Mouse (Mus musculus): ENCODE results near the gene Limd2. TPM values are rescaled to one million over a fixed set of nuclear protein-coding genes. Genes with fewer than 3 reads are reported as not detected.
"Not testable (repeated sequence)": the region's sequence is repeated elsewhere in the genome, so short reads cannot be mapped to it uniquely, and the experiment has no call there.

The Limd2 gene
- polyA plus RNA-seq, 1 experiment from 2014 or later: 157 TPM

DNA sequence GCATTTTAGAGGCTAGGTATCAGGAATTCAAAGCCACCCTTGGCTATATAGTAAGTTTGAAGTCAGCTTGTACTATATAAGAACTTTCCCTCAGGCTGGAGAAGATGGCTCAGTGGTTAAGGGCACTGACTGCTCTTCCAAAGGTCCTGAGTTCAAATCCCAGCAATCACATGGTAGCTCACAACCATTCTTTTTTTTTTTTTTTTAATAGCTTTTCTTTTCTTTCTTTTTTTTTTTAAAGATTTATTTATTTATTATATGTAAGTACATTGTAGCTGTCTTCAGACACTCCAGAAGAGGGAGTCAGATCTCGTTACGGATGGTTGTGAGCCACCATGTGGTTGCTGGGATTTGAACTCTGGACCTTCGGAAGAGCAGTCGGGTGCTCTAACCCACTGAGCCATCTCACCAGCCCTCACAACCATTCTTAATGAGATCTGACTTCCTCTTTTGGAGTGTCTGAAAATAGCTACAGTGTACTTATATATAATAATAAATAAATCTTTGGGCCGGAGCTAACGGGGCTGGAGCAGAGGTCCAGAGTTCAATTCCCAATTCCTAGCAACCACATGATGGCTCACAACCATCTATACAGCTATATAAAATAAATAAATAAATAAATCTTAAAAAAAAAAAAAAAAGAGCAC lies 33.8 kb downstream of the Limd2 start:
- not testable (repeated sequence) for H3K9ac ChIP-seq (replicated peaks; ENCODE audit: low read depth, low read length); ATAC-seq (ENCODE audit: insufficient number of reproducible peaks, insufficient read depth, low FRiP score, low read depth); H3K27ac ChIP-seq (ENCODE audit: low read length); H3K9me3 ChIP-seq (ENCODE audit: control insufficient read depth, low read depth, low read length); H3K4me1 ChIP-seq (ENCODE audit: control insufficient read depth, insufficient read depth, low read length); H3K4me3 ChIP-seq (ENCODE audit: low read depth, low read length); H3K27me3 ChIP-seq (ENCODE audit: control insufficient read depth, insufficient read depth, low read length); H3K4me2 ChIP-seq (replicated peaks; ENCODE audit: low read depth, low read length)
- 88% methylated on average over 4 of the region's 6 CpGs for WGBS
- peaks cover 30% of the 10 kb centered on the region for H3K36me3 ChIP-seq (ENCODE audit: control insufficient read depth, insufficient read depth, low read length)

GRCm38 (mm10) chr11:106125827-106126226 lies 34.8 kb downstream of the Limd2 start:
- 62% methylated on average over 1 of the region's 1 CpGs for WGBS
- peaks cover 30% of the 10 kb centered on the region for H3K36me3 ChIP-seq (ENCODE audit: control insufficient read depth, insufficient read depth, low read length)

DNA sequence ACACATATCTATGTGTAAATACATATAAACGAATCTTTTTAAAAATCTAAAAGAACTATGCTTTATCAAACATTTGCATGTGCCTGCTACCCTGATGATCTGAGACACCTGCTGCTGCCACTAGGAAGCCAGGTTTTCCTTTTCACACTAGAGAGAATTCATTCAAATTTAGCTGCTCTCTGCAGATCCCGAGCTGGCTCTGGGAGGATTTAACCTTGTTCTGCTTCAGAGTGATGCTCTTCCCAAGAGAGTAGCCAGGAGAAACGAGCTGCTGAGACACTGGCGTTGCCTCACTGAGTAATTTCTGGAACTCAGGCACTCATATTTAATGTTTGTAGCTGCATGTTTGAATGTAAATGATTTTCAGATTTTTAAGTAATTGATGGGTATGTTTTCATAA lies 35.9 kb downstream of the Limd2 start:
- H3K4me3 ChIP-seq (ENCODE audit: low read depth, low read length): no peak overlapping the region
- WGBS: 63% methylated on average over 4 of the region's 4 CpGs
- ATAC-seq (ENCODE audit: insufficient number of reproducible peaks, insufficient read depth, low FRiP score, low read depth): no peak
- peaks cover 27% of the 10 kb centered on the region for H3K36me3 ChIP-seq (ENCODE audit: control insufficient read depth, insufficient read depth, low read length)
- no peak overlapping the region for H3K27ac ChIP-seq (ENCODE audit: low read length)
- H3K9ac ChIP-seq (replicated peaks; ENCODE audit: low read depth, low read length): no peak overlapping the region
- no peak overlapping the region for H3K4me2 ChIP-seq (replicated peaks; ENCODE audit: low read depth, low read length)
- no peaks in the 10 kb centered on the region for H3K27me3 ChIP-seq (ENCODE audit: control insufficient read depth, insufficient read depth, low read length)
- H3K9me3 ChIP-seq (ENCODE audit: control insufficient read depth, low read depth, low read length): no peaks in the 10 kb centered on the region
- H3K4me1 ChIP-seq (ENCODE audit: control insufficient read depth, insufficient read depth, low read length): no peaks in the 10 kb centered on the region

More at GRCm38 (mm10) chr11:106125827-106126226, 34.8 kb downstream of the Limd2 start:
- no peak overlapping the region for H3K27ac ChIP-seq (ENCODE audit: low read length)
- no peaks in the 10 kb centered on the region for H3K9me3 ChIP-seq (ENCODE audit: control insufficient read depth, low read depth, low read length)
- H3K4me3 ChIP-seq (ENCODE audit: low read depth, low read length): no peak overlapping the region
- H3K4me2 ChIP-seq (replicated peaks; ENCODE audit: low read depth, low read length): no peak overlapping the region
- H3K4me1 ChIP-seq (ENCODE audit: control insufficient read depth, insufficient read depth, low read length): no peaks in the 10 kb centered on the region
- H3K27me3 ChIP-seq (ENCODE audit: control insufficient read depth, insufficient read depth, low read length): no peaks in the 10 kb centered on the region
- H3K9ac ChIP-seq (replicated peaks; ENCODE audit: low read depth, low read length): no peak overlapping the region
- ATAC-seq (ENCODE audit: insufficient number of reproducible peaks, insufficient read depth, low FRiP score, low read depth): no peak

DNA sequence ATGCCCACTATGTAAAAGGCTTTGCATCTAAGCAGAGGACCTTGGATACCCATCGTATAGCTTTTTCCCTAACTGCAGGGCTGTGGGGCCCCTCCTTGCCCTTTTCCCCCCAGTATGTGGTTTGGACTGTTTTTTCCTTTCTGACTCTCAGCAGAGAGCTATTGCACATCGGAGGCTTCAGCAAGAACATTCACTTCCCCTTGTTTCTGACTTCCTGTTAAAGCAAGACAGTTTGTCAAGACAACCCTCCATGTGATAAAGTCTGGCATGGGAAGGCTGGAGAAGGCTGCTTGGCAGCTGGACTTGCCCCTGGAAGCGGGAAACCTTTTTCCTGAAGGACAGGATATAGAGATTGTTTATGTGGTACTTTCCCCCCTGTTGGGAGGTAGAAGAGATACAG lies 37.9 kb downstream of the Limd2 start:
- 80% methylated on average over 3 of the region's 3 CpGs for WGBS
- Histone ChIP-seq H3K27me3 (ENCODE audit: control insufficient read depth, insufficient read depth, low read length) (no peaks in the 10 kb centered on the region), H3K9ac (replicated peaks; ENCODE audit: low read depth, low read length) (no peak overlapping the region), H3K27ac (ENCODE audit: low read length) (no peak overlapping the region), H3K4me1 (ENCODE audit: control insufficient read depth, insufficient read depth, low read length) (no peaks in the 10 kb centered on the region), H3K36me3 (ENCODE audit: control insufficient read depth, insufficient read depth, low read length) (peaks cover 28% of the 10 kb centered on the region), H3K4me2 (replicated peaks; ENCODE audit: low read depth, low read length) (no peak overlapping the region), H3K9me3 (ENCODE audit: control insufficient read depth, low read depth, low read length) (no peaks in the 10 kb centered on the region), H3K4me3 (ENCODE audit: low read depth, low read length) (no peak overlapping the region)
- ATAC-seq (ENCODE audit: insufficient number of reproducible peaks, insufficient read depth, low FRiP score, low read depth): no peak

DNA sequence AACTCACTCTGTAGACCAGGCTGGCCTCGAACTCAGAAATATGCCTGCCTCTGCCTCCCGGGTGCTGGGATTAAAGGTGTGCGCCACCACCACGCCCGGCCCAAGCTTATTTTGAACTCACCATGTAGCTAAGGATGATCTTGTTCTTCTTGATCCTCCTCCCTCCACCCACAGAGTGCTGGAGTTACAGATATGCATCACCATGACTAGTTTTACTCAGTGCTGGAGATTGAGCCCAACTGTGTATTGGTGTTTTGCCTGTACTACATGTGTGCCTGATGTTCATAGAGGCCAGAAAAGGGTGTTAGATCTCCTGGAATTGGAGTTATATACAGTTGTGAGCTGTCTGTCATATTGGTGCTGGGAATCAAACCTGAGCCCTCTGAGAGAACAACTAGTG lies 38.4 kb downstream of the Limd2 start:
- Histone ChIP-seq H3K9me3 (ENCODE audit: control insufficient read depth, low read depth, low read length) (no peaks in the 10 kb centered on the region), H3K4me1 (ENCODE audit: control insufficient read depth, insufficient read depth, low read length) (no peaks in the 10 kb centered on the region), H3K27me3 (ENCODE audit: control insufficient read depth, insufficient read depth, low read length) (no peaks in the 10 kb centered on the region), H3K4me3 (ENCODE audit: low read depth, low read length) (no peak overlapping the region), H3K4me2 (replicated peaks; ENCODE audit: low read depth, low read length) (no peak overlapping the region), H3K27ac (ENCODE audit: low read length) (no peak overlapping the region), H3K36me3 (ENCODE audit: control insufficient read depth, insufficient read depth, low read length) (peaks cover 32% of the 10 kb centered on the region), H3K9ac (replicated peaks; ENCODE audit: low read depth, low read length) (no peak overlapping the region)
- WGBS: 95% methylated on average over 5 of the region's 5 CpGs
- no peak for ATAC-seq (ENCODE audit: insufficient number of reproducible peaks, insufficient read depth, low FRiP score, low read depth)

DNA sequence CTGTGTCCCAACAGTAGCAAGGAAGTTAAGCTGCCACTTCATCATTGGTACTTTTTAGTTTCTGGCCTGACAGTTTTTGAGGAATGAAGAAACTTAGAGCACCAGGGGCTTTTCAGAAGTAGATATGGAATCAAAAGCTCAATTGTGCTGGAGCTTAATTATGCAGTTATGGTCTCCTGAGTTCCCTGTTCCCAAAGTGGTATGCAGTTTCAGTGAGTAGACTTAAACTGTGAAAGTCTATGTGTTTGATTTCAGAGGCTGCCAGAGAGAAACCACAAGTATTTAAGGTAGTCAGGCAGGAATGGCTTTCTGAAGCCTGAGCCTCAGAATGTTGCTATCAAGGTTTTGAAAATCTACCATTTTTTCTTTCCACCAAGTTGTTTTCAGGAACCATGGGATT lies 49.0 kb downstream of the Limd2 start:
- Histone ChIP-seq H3K4me3 (ENCODE audit: low read depth, low read length) (no peak overlapping the region), H3K36me3 (ENCODE audit: control insufficient read depth, insufficient read depth, low read length) (peaks cover 21% of the 10 kb centered on the region), H3K27me3 (ENCODE audit: control insufficient read depth, insufficient read depth, low read length) (no peaks in the 10 kb centered on the region), H3K4me2 (replicated peaks; ENCODE audit: low read depth, low read length) (no peak overlapping the region), H3K4me1 (ENCODE audit: control insufficient read depth, insufficient read depth, low read length) (no peaks in the 10 kb centered on the region), H3K9me3 (ENCODE audit: control insufficient read depth, low read depth, low read length) (no peaks in the 10 kb centered on the region), H3K27ac (ENCODE audit: low read length) (no peak overlapping the region), H3K9ac (replicated peaks; ENCODE audit: low read depth, low read length) (no peak overlapping the region)
- no peak for ATAC-seq (ENCODE audit: insufficient number of reproducible peaks, insufficient read depth, low FRiP score, low read depth)

Other genes with a start within 250 kb of the Limd2 start
- gene Cyb561, start 207.5 kb downstream of the Limd2 start, polyA plus RNA-seq (2014; fragmentation: Nextera tagmentation; extraction: Ambion mirVana): 36.8 and 39.0 TPM in 2 replicates
- gene Ace, start 192.9 kb downstream of the Limd2 start, polyA plus RNA-seq (2014; fragmentation: Nextera tagmentation; extraction: Ambion mirVana): 0.72 and 0.80 TPM in 2 replicates
- not detected in 2 replicates for gene Ace3, start 166.2 kb downstream of the Limd2 start, polyA plus RNA-seq (2014; fragmentation: Nextera tagmentation; extraction: Ambion mirVana)
- gene Kcnh6, start 152.7 kb downstream of the Limd2 start, polyA plus RNA-seq (2014; fragmentation: Nextera tagmentation; extraction: Ambion mirVana): 0.07 and 0.38 TPM in 2 replicates
- 61.9 and 63.0 TPM in 2 replicates for gene Dcaf7, start 124.0 kb downstream of the Limd2 start, polyA plus RNA-seq (2014; fragmentation: Nextera tagmentation; extraction: Ambion mirVana)
- 7.7 and 11.1 TPM in 2 replicates for gene Taco1, start 94.8 kb downstream of the Limd2 start, polyA plus RNA-seq (2014; fragmentation: Nextera tagmentation; extraction: Ambion mirVana)
- 20.7 and 25.8 TPM in 2 replicates for gene Map3k3, start 76.2 kb downstream of the Limd2 start, polyA plus RNA-seq (2014; fragmentation: Nextera tagmentation; extraction: Ambion mirVana)
- gene Gm10840, start within 50 bp of the Limd2 start, polyA plus RNA-seq (2014; fragmentation: Nextera tagmentation; extraction: Ambion mirVana): not detected in 2 replicates
- 23.2 and 27.5 TPM in 2 replicates for gene Strada, start 41.3 kb upstream of the Limd2 start, polyA plus RNA-seq (2014; fragmentation: Nextera tagmentation; extraction: Ambion mirVana)
- 60.2 and 68.1 TPM in 2 replicates for gene Ccdc47, start 55.5 kb upstream of the Limd2 start, polyA plus RNA-seq (2014; fragmentation: Nextera tagmentation; extraction: Ambion mirVana)
- 67.9 TPM in 2 replicates for gene Ddx42, start 56.1 kb upstream of the Limd2 start, polyA plus RNA-seq (2014; fragmentation: Nextera tagmentation; extraction: Ambion mirVana)
- gene Ftsj3, start 95.2 kb upstream of the Limd2 start, polyA plus RNA-seq (2014; fragmentation: Nextera tagmentation; extraction: Ambion mirVana): 50.2 and 54.3 TPM in 2 replicates
- 241 and 254 TPM in 2 replicates for gene Psmc5, start 95.3 kb upstream of the Limd2 start, polyA plus RNA-seq (2014; fragmentation: Nextera tagmentation; extraction: Ambion mirVana)
- gene Smarcd2, start 112.1 kb upstream of the Limd2 start, polyA plus RNA-seq (2014; fragmentation: Nextera tagmentation; extraction: Ambion mirVana): 82.8 and 86.2 TPM in 2 replicates
- gene Tcam1, start 115.8 kb upstream of the Limd2 start, polyA plus RNA-seq (2014; fragmentation: Nextera tagmentation; extraction: Ambion mirVana): 0.07 and 0.41 TPM in 2 replicates
- not detected in 2 replicates for gene Gh, start 141.0 kb upstream of the Limd2 start, polyA plus RNA-seq (2014; fragmentation: Nextera tagmentation; extraction: Ambion mirVana)
- 2.7 and 2.9 TPM in 2 replicates for gene Cd79b, start 153.9 kb upstream of the Limd2 start, polyA plus RNA-seq (2014; fragmentation: Nextera tagmentation; extraction: Ambion mirVana)
- 0.13 TPM in 1 of 2 replicates, not detected in the other for gene Scn4a, start 192.4 kb upstream of the Limd2 start, polyA plus RNA-seq (2014; fragmentation: Nextera tagmentation; extraction: Ambion mirVana)
- 0.49 and 0.77 TPM in 2 replicates for gene Prr29, start 204.6 kb upstream of the Limd2 start, polyA plus RNA-seq (2014; fragmentation: Nextera tagmentation; extraction: Ambion mirVana)
- 43.3 and 43.4 TPM in 2 replicates for gene Icam2, start 227.2 kb upstream of the Limd2 start, polyA plus RNA-seq (2014; fragmentation: Nextera tagmentation; extraction: Ambion mirVana)